Mouse (Mus musculus) splenic B cell, adult 2 months (primary cell): ENCODE measurements around the gene Eef1e1.

Experiments used
- DNase-seq: peaks from one replicate; pipeline ENCODE4 v3.0.0-alpha.2; 2011; ENCODE audit warnings: low read depth, low spot score
- H3K27me3 ChIP-seq: 2 replicates; pipeline ENCODE4 v1.6.1; 2012; ENCODE audit warnings: mild to moderate bottlenecking, low read length, moderate library complexity, mixed read lengths; ENCODE audit not compliant: control insufficient read depth, poor library complexity, insufficient read depth, severe bottlenecking
- H3K36me3 ChIP-seq: 2 replicates; pipeline ENCODE4 v1.6.1; 2012; ENCODE audit warnings: mild to moderate bottlenecking, low read length, moderate library complexity, mixed read lengths; ENCODE audit not compliant: control insufficient read depth, poor library complexity, insufficient read depth, severe bottlenecking

Eef1e1 gene

GRCm38 (mm10) chr13:38612608-38613007 is 46.2 kb downstream of the Eef1e1 start:
- DNase-seq, result no peak
- no peaks in the 10 kb centered on the region for H3K27me3 ChIP-seq
- no peaks in the 10 kb centered on the region; the same call in 1 of the 2 replicates for H3K36me3 ChIP-seq

GRCm38 (mm10) chr13:38612179-38612578 is 46.7 kb downstream of the Eef1e1 start:
- no peak for DNase-seq
- no peaks in the 10 kb centered on the region; the same call in 1 of the 2 replicates for H3K36me3 ChIP-seq

GRCm38 (mm10) chr13:38610336-38610735 is 48.5 kb downstream of the Eef1e1 start:
- DNase-seq, result no peak
- Histone ChIP-seq H3K27me3 (no peaks in the 10 kb centered on the region), H3K36me3 (no peaks in the 10 kb centered on the region; the same call in 1 of the 2 replicates)

More at GRCm38 (mm10) chr13:38612179-38612578, 46.7 kb downstream of the Eef1e1 start:
- H3K27me3 ChIP-seq, result no peaks in the 10 kb centered on the region

- Histone ChIP-seq H3K36me3 (no peaks in the 10 kb centered on the region; the same call in 1 of the 2 replicates), H3K27me3 (no peaks in the 10 kb centered on the region)
- DNase-seq, result no peak
These were observed 51.7 kb downstream of the Eef1e1 start for GRCm38 (mm10) chr13:38607130-38607529.

GRCm38 (mm10) chr13:38605353-38605752 is 53.5 kb downstream of the Eef1e1 start:
- peaks cover 1% of the 10 kb centered on the region; the same call in 1 of the 2 replicates for H3K36me3 ChIP-seq
- no peak for DNase-seq
- H3K27me3 ChIP-seq, result no peaks in the 10 kb centered on the region

- Histone ChIP-seq H3K27me3 (no peaks in the 10 kb centered on the region), H3K36me3 (peaks cover 1% of the 10 kb centered on the region; the same call in 1 of the 2 replicates)
- DNase-seq, result no peak
These were observed 55.9 kb downstream of the Eef1e1 start for GRCm38 (mm10) chr13:38602966-38603365.

GRCm38 (mm10) chr13:38602243-38602832 is 56.5 kb downstream of the Eef1e1 start:
- Histone ChIP-seq H3K27me3 (no peaks in the 10 kb centered on the region), H3K36me3 (peaks cover 1% of the 10 kb centered on the region; the same call in 1 of the 2 replicates)
- DNase-seq, result no peak

GRCm38 (mm10) chr13:38600811-38601210 is 58.0 kb downstream of the Eef1e1 start:
- DNase-seq, result no peak

GRCm38 (mm10) chr13:38597076-38597475 is 61.8 kb downstream of the Eef1e1 start:
- Histone ChIP-seq H3K36me3 (0 out of 2 replicates have a peak, but pooled peaks cover 1% of the 10 kb centered on the region), H3K27me3 (no peaks in the 10 kb centered on the region)
- peak; percentile 30 for DNase-seq

More at GRCm38 (mm10) chr13:38600811-38601210, 58.0 kb downstream of the Eef1e1 start:
- Histone ChIP-seq H3K27me3 (no peaks in the 10 kb centered on the region), H3K36me3 (peaks cover 1% of the 10 kb centered on the region; the same call in 1 of the 2 replicates)

GRCm38 (mm10) chr13:38596461-38596860 is 62.4 kb downstream of the Eef1e1 start:
- Histone ChIP-seq H3K36me3 (no peaks in the 10 kb centered on the region), H3K27me3 (no peaks in the 10 kb centered on the region)
- no peak for DNase-seq
